Mouse (Mus musculus) layer of hippocampus, adult 9-10 months (tissue): ENCODE measurements around the gene Vat1l.
A peak's percentile ranks its signal among the peaks of the same experiment; 100 is the strongest.

Experiments
- DNase-seq: peaks from one replicate; pipeline ENCODE4 v3.0.0; 2022; ENCODE audit warnings: low spot score

The Vat1l gene

GRCm38 (mm10) chr8:114205221-114205901 lies at the start of gene Vat1l:
Gene Vat1l, plus strand, starts transcription at chr8:114205612.
- DNase-seq, result peak; percentile 13

GRCm38 (mm10) chr8:114158586-114158985 lies 46.8 kb upstream of the Vat1l start:
- no peak for DNase-seq

GRCm38 (mm10) chr8:114159666-114160065 lies 45.7 kb upstream of the Vat1l start:
- no peak for DNase-seq

GRCm38 (mm10) chr8:114163871-114164270 lies 41.5 kb upstream of the Vat1l start:
- DNase-seq, result no peak

GRCm38 (mm10) chr8:114164444-114165096 lies 40.8 kb upstream of the Vat1l start:
- DNase-seq, result no peak

GRCm38 (mm10) chr8:114165741-114166140 lies 39.7 kb upstream of the Vat1l start:
- DNase-seq, result no peak

- no peak for DNase-seq
Observed at GRCm38 (mm10) chr8:114176721-114177120, 28.7 kb upstream of the Vat1l start.

GRCm38 (mm10) chr8:114193334-114193733 lies 12.1 kb upstream of the Vat1l start:
- DNase-seq, result no peak

GRCm38 (mm10) chr8:114198990-114199389 lies 6.4 kb upstream of the Vat1l start:
- DNase-seq, result no peak

GRCm38 (mm10) chr8:114206421-114206983 lies 1.1 kb downstream of the Vat1l start:
- no peak for DNase-seq

GRCm38 (mm10) chr8:114207026-114207425 lies 1.6 kb downstream of the Vat1l start:
- no peak for DNase-seq

GRCm38 (mm10) chr8:114220779-114221178 lies 15.4 kb downstream of the Vat1l start:
- DNase-seq, result no peak

- no peak for DNase-seq
Observed at GRCm38 (mm10) chr8:114222001-114222400, 16.6 kb downstream of the Vat1l start.

GRCm38 (mm10) chr8:114224001-114224400 lies 18.6 kb downstream of the Vat1l start:
- no peak for DNase-seq

- no peak for DNase-seq
Observed at GRCm38 (mm10) chr8:114251321-114252065, 46.1 kb downstream of the Vat1l start.

- no peak for DNase-seq
Observed at GRCm38 (mm10) chr8:114258685-114259084, 53.3 kb downstream of the Vat1l start.

- no peak for DNase-seq
Observed at GRCm38 (mm10) chr8:114259713-114260355, 54.4 kb downstream of the Vat1l start.

GRCm38 (mm10) chr8:114262331-114262730 lies 56.9 kb downstream of the Vat1l start:
- DNase-seq, result no peak

GRCm38 (mm10) chr8:114274558-114274957 lies 69.1 kb downstream of the Vat1l start:
- no peak for DNase-seq

GRCm38 (mm10) chr8:114281101-114281500 lies 75.7 kb downstream of the Vat1l start:
- DNase-seq, result no peak

- peak; percentile 63 for DNase-seq
Observed at GRCm38 (mm10) chr8:114294889-114295748, 89.7 kb downstream of the Vat1l start.
